Mouse (Mus musculus): Measurements from ENCODE around the gene Kctd10. TPM values are rescaled to one million over a fixed set of nuclear protein-coding genes. Genes with fewer than 3 reads are reported as not detected.

Gene Kctd10
- polyA plus RNA-seq, 1 experiment from 2014 or later: 129 TPM

DNA sequence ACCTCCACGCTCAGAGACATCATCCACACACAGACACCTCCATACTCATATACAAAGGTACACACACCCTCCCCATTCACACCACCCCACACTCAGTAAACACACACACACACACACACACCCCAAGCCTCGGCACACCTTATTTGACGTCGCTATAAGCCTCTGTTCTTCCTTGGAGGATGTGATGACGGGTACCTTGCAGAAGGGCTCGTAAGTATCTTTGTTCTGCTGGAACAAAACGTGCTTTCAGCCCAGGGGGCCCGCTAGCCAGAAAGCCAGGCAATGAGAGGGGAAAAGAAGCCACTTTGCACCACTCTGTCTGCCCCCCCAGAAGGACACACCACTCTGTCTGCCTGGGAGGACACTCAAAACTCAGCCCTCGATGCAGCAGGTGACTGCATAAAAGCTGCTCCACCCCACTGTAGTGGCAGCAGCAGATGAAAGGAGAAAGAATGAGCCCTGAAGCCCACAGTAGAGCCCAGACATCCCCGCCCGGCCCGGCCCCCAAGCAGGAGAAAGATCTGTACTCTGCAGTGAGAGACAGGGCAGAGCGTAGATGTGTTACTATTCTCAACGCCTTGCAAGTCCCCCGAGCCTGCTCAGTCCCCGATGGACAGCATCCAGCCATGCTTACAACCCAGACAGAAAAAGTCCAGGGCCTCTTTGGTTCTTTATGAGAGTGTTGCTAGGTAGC lies 11.4 kb downstream of the Kctd10 start:
- H3K4me1 ChIP-seq: peaks cover 66% of the 10 kb centered on the region
- H3K27ac ChIP-seq (replicated peaks): peak overlapping the region; percentile 91
- no peak overlapping the region for H3K4me2 ChIP-seq (replicated peaks)
- H3K9me3 ChIP-seq (replicated peaks): no peaks in the 10 kb centered on the region
- H3K27me3 ChIP-seq: no peaks in the 10 kb centered on the region
- H3K36me3 ChIP-seq: peaks cover 72% of the 10 kb centered on the region
- ATAC-seq (ENCODE audit: insufficient number of reproducible peaks, low FRiP score, low TSS enrichment, low read depth): no peak
- no peak overlapping the region for H3K4me3 ChIP-seq (replicated peaks)
- H3K9ac ChIP-seq: no peak overlapping the region
- 81% methylated on average over 16 of the region's 16 CpGs for WGBS

GRCm38 (mm10) chr5:114368121-114368520 lies 12.2 kb downstream of the Kctd10 start:
- H3K27me3 ChIP-seq: no peaks in the 10 kb centered on the region
- 89% methylated on average over 14 of the region's 14 CpGs for WGBS

DNA sequence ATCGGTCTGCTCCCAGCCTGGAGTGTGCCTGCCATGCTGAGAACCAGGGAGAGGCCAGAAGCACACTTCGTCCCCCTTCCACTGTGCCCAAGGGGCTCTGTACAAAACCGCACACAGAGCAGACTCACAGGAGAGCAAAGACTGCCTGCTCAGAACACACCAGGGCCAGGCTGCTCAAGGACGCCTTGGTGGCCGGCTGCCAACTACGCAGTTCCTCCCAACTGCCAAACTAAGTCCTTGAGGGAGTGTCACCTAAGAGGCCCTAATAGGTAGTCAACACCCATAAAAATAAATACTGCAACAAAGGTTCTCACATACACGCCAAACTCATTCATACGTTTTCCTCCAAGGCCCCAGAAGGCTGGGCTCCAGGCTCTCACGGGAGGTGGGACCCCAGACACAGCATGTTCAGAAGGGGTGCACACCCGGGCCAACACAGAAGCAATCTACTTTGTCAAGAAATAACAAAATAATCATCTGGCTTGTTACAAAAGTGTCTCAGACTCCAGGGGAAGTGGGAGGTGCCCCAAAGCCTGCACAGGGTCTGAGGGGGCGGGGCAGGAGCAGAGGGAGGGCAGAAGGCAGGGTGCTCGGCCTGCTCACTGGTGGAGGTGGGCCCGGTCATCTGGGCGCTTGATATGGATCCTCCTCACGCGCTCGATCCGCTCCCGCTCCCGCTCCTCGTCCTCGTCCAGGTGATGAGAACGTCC lies 15.1 kb downstream of the Kctd10 start:
- Histone ChIP-seq H3K27me3 (no peaks in the 10 kb centered on the region), H3K27ac (replicated peaks) (peak overlapping the region; percentile 44), H3K4me2 (replicated peaks) (no peak overlapping the region), H3K4me3 (replicated peaks) (no peak overlapping the region), H3K9me3 (replicated peaks) (no peaks in the 10 kb centered on the region), H3K4me1 (peaks cover 30% of the 10 kb centered on the region), H3K36me3 (peaks cover 93% of the 10 kb centered on the region), H3K9ac (no peak overlapping the region)
- 79% methylated on average over 23 of the region's 23 CpGs for WGBS
- peak; percentile 45; the same call in 1 of the 2 replicates for ATAC-seq (ENCODE audit: insufficient number of reproducible peaks, low FRiP score, low TSS enrichment, low read depth)

More at GRCm38 (mm10) chr5:114368121-114368520, 12.2 kb downstream of the Kctd10 start:
- H3K4me1 ChIP-seq: peaks cover 58% of the 10 kb centered on the region
- no peak overlapping the region for H3K4me3 ChIP-seq (replicated peaks)
- no peak overlapping the region for H3K4me2 ChIP-seq (replicated peaks)
- no peak for ATAC-seq (ENCODE audit: insufficient number of reproducible peaks, low FRiP score, low TSS enrichment, low read depth)
- H3K36me3 ChIP-seq: peaks cover 72% of the 10 kb centered on the region
- H3K9ac ChIP-seq: no peak overlapping the region
- H3K9me3 ChIP-seq (replicated peaks): no peaks in the 10 kb centered on the region
- no peak overlapping the region for H3K27ac ChIP-seq (replicated peaks)

- no peak for ATAC-seq (ENCODE audit: insufficient number of reproducible peaks, low FRiP score, low TSS enrichment, low read depth)
Measured at GRCm38 (mm10) chr5:114360968-114361367, 19.3 kb downstream of the Kctd10 start.

GRCm38 (mm10) chr5:114359586-114359985 lies 20.7 kb downstream of the Kctd10 start:
- no peaks in the 10 kb centered on the region for H3K9me3 ChIP-seq (replicated peaks)
- no peak overlapping the region for H3K4me2 ChIP-seq (replicated peaks)
- no peak overlapping the region for H3K9ac ChIP-seq
- no peaks in the 10 kb centered on the region for H3K27me3 ChIP-seq
- H3K4me3 ChIP-seq (replicated peaks): no peak overlapping the region
- peaks cover 20% of the 10 kb centered on the region for H3K4me1 ChIP-seq
- ATAC-seq (ENCODE audit: insufficient number of reproducible peaks, low FRiP score, low TSS enrichment, low read depth): no peak
- 60% methylated on average over 8 of the region's 8 CpGs for WGBS
- no peak overlapping the region for H3K27ac ChIP-seq (replicated peaks)
- peaks cover 46% of the 10 kb centered on the region for H3K36me3 ChIP-seq

More at GRCm38 (mm10) chr5:114360968-114361367, 19.3 kb downstream of the Kctd10 start:
- Histone ChIP-seq H3K9ac (no peak overlapping the region), H3K27me3 (no peaks in the 10 kb centered on the region), H3K27ac (replicated peaks) (no peak overlapping the region), H3K9me3 (replicated peaks) (no peaks in the 10 kb centered on the region), H3K4me1 (peaks cover 29% of the 10 kb centered on the region), H3K4me3 (replicated peaks) (no peak overlapping the region), H3K36me3 (peaks cover 60% of the 10 kb centered on the region), H3K4me2 (replicated peaks) (no peak overlapping the region)
- 87% methylated on average over 15 of the region's 15 CpGs for WGBS

DNA sequence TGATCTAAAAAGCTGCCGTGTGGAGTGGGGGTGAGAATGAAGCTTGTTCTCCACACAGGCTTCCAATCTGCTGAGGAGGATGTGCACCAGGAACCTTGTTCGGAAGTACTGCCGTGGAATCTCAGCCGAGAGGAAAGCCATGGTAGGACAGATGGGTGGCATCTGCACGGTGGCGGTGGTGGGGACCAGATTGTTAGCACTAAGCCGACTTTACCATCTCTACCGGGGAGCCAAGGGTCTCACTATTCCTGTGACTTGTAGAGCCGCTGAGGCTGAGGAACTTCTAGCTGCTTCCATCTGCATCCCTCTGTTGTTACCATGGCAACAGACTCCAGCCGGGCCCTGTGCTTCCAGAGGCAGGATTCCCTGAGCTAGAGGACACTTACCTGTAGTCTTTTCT lies 21.5 kb downstream of the Kctd10 start:
- 70% methylated on average over 10 of the region's 10 CpGs for WGBS
- Histone ChIP-seq H3K4me2 (replicated peaks) (no peak overlapping the region), H3K9ac (no peak overlapping the region), H3K27me3 (no peaks in the 10 kb centered on the region), H3K27ac (replicated peaks) (no peak overlapping the region), H3K4me3 (replicated peaks) (no peak overlapping the region), H3K4me1 (peaks cover 18% of the 10 kb centered on the region), H3K9me3 (replicated peaks) (no peaks in the 10 kb centered on the region), H3K36me3 (peaks cover 39% of the 10 kb centered on the region)
- no peak for ATAC-seq (ENCODE audit: insufficient number of reproducible peaks, low FRiP score, low TSS enrichment, low read depth)

GRCm38 (mm10) chr5:114356936-114357751 lies 23.2 kb downstream of the Kctd10 start:
- no peaks in the 10 kb centered on the region for H3K9me3 ChIP-seq (replicated peaks)
- H3K36me3 ChIP-seq: peaks cover 22% of the 10 kb centered on the region
- 36% methylated on average over 23 of the region's 23 CpGs for WGBS
- H3K4me1 ChIP-seq: peaks cover 18% of the 10 kb centered on the region
- peak overlapping the region; percentile 9; the same call in 1 of the 2 replicates for H3K4me3 ChIP-seq (replicated peaks)
- peak; percentile 82 for ATAC-seq (ENCODE audit: insufficient number of reproducible peaks, low FRiP score, low TSS enrichment, low read depth)
- peak overlapping the region; percentile 10 for H3K4me2 ChIP-seq (replicated peaks)
- no peak overlapping the region for H3K9ac ChIP-seq
- H3K27ac ChIP-seq (replicated peaks): peak overlapping the region; percentile 72
- no peaks in the 10 kb centered on the region for H3K27me3 ChIP-seq

- peak overlapping the region; percentile 10 for H3K4me2 ChIP-seq (replicated peaks)
- H3K27me3 ChIP-seq: no peaks in the 10 kb centered on the region
- H3K36me3 ChIP-seq: peaks cover 14% of the 10 kb centered on the region; the same call in 1 of the 2 replicates
- H3K9me3 ChIP-seq (replicated peaks): no peaks in the 10 kb centered on the region
- H3K27ac ChIP-seq (replicated peaks): peak overlapping the region; percentile 72
- peaks cover 18% of the 10 kb centered on the region for H3K4me1 ChIP-seq
- peak overlapping the region; percentile 9; the same call in 1 of the 2 replicates for H3K4me3 ChIP-seq (replicated peaks)
- ATAC-seq (ENCODE audit: insufficient number of reproducible peaks, low FRiP score, low TSS enrichment, low read depth): peak; percentile 84
- no peak overlapping the region for H3K9ac ChIP-seq
- WGBS: 19% methylated on average over 7 of the region's 7 CpGs
Measured at GRCm38 (mm10) chr5:114356250-114356935, 23.9 kb downstream of the Kctd10 start.

GRCm38 (mm10) chr5:114351490-114351889 lies 28.8 kb downstream of the Kctd10 start:
- Histone ChIP-seq H3K4me3 (replicated peaks) (no peak overlapping the region), H3K27ac (replicated peaks) (no peak overlapping the region), H3K9ac (no peak overlapping the region), H3K4me2 (replicated peaks) (no peak overlapping the region), H3K27me3 (no peaks in the 10 kb centered on the region), H3K9me3 (replicated peaks) (no peaks in the 10 kb centered on the region), H3K36me3 (no peaks in the 10 kb centered on the region), H3K4me1 (peaks cover 1% of the 10 kb centered on the region)
- ATAC-seq (ENCODE audit: insufficient number of reproducible peaks, low FRiP score, low TSS enrichment, low read depth): no peak
- WGBS: 65% methylated on average over 10 of the region's 10 CpGs

DNA sequence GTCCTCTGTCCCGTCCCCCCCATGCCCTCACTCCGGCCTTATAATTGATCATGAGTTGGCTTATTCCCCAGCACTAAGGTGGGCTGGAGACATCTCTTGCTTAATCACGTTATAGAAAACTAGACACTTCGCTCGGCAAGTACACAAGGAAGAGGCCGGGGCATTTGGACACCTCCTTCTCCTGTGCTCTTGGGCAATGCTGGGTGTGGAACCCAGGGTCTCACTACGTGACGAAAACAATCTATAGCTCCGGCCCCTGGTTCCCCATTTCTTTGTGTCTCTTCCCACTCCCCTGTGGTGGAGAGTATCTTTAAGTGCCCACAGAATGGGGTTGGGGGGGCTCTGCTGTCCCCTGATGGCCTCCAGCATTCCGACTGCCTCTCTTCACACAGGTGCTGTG lies 33.3 kb downstream of the Kctd10 start:
- Histone ChIP-seq H3K9me3 (replicated peaks) (no peaks in the 10 kb centered on the region), H3K4me1 (no peaks in the 10 kb centered on the region), H3K4me3 (replicated peaks) (no peak overlapping the region), H3K27ac (replicated peaks) (no peak overlapping the region), H3K9ac (no peak overlapping the region), H3K4me2 (replicated peaks) (no peak overlapping the region), H3K27me3 (no peaks in the 10 kb centered on the region), H3K36me3 (no peaks in the 10 kb centered on the region)
- ATAC-seq (ENCODE audit: insufficient number of reproducible peaks, low FRiP score, low TSS enrichment, low read depth): no peak
- 83% methylated on average over 10 of the region's 10 CpGs for WGBS

Measured in embryonic facial prominence, embryonic 15.5 days (tissue).